9 mouse cellular contexts compared by ENCODE assay signal in genomic region chr2:77309313-77309712, GRCm38 (mm10). TPM values are rescaled to one million over a fixed set of nuclear protein-coding genes. Genes with fewer than 3 reads are reported as not detected.
DNase-seq lines count a peak whose midpoint lies in the region; ATAC-seq and TF ChIP-seq lines count a peak whose summit lies in the region.
"Had no signal": no experiment of that assay in that cellular context is flagged by ENCODE, and none has a peak within 500 bp of the region (broad histone marks: within the 10 kb centered on the region; RNA-seq: fewer than 3 reads in every experiment).

No protein-coding gene starts in this region.

- H3K9me3 ChIP-seq in forebrain, embryonic 12.5 days: no peaks in the 10 kb centered on the region
- H3K9me3 ChIP-seq in forebrain, embryonic 15.5 days: no peaks in the 10 kb centered on the region
- H3K9me3 ChIP-seq: stomach, embryonic 15.5 days had no signal

- H3K4me2 ChIP-seq in forebrain, embryonic 12.5 days: no peak overlapping the region
- H3K4me2 ChIP-seq in forebrain, embryonic 15.5 days (replicated peaks): no peak overlapping the region
- H3K4me2 ChIP-seq: stomach, embryonic 15.5 days had no signal

- H3K9ac ChIP-seq in forebrain, embryonic 12.5 days: no peak overlapping the region
- H3K9ac ChIP-seq in forebrain, embryonic 15.5 days (replicated peaks): no peak overlapping the region
- H3K9ac ChIP-seq: stomach, embryonic 15.5 days had no signal

- DNase-seq in B cell, adult 2 months: peak; percentile 5 to 11
- peak; percentile 62 to 68 for DNase-seq in gastrocnemius, postnatal 36 days
- DNase-seq in kidney, postnatal 4 days: peak; percentile 59 to 69
- no peak for DNase-seq in left cerebral cortex, adult 11 months (ENCODE audit: low spot score)

- H3K4me1 ChIP-seq in forebrain, embryonic 12.5 days: no peaks in the 10 kb centered on the region
- H3K4me1 ChIP-seq in forebrain, embryonic 15.5 days: no peaks in the 10 kb centered on the region
- H3K4me1 ChIP-seq in bone marrow, adult 2 months (ENCODE audit: control insufficient read depth, insufficient read depth, low read length): no peaks in the 10 kb centered on the region
- H3K4me1 ChIP-seq in olfactory bulb, adult 2 months (ENCODE audit: control insufficient read depth, insufficient read depth, low read length): peaks cover 3% of the 10 kb centered on the region; the same call in 1 of the 2 replicates
- H3K4me1 ChIP-seq: stomach, embryonic 15.5 days had no signal

- no peaks in the 10 kb centered on the region for H3K27me3 ChIP-seq in forebrain, embryonic 12.5 days
- H3K27me3 ChIP-seq in forebrain, embryonic 15.5 days: no peaks in the 10 kb centered on the region
- H3K27me3 ChIP-seq: stomach, embryonic 15.5 days had no signal

- no peak for TF ChIP-seq POLR2A in bone marrow, adult 2 months (IDR thresholded peaks at IDR 0.05; ENCODE audit: borderline replicate concordance, control insufficient read depth, low read depth, low read length)
- TF ChIP-seq POLR2A in olfactory bulb, adult 2 months (IDR thresholded peaks at IDR 0.05; ENCODE audit: insufficient read depth, low read depth, low read length): no peak

- H3K36me3 ChIP-seq in forebrain, embryonic 12.5 days (replicated peaks): no peaks in the 10 kb centered on the region
- H3K36me3 ChIP-seq in forebrain, embryonic 15.5 days: no peaks in the 10 kb centered on the region
- H3K36me3 ChIP-seq: stomach, embryonic 15.5 days had no signal

- intact Hi-C loops in gastrocnemius, postnatal 36 days (cut with DNase I): loop anchor here (5.0 to 10.0 kb wide), 2 partner anchors 33 to 55 kb away; no protein-coding TSS in a partner anchor

- peak; percentile 27; the same call in 1 of the 2 replicates for ATAC-seq in forebrain, embryonic 12.5 days (ENCODE audit: low FRiP score)
- no peak for ATAC-seq in forebrain, embryonic 15.5 days (replicated peaks)

- H3K4me3 ChIP-seq in forebrain, embryonic 12.5 days (replicated peaks): no peak overlapping the region
- no peak overlapping the region for H3K4me3 ChIP-seq in forebrain, embryonic 15.5 days
- H3K4me3 ChIP-seq in bone marrow, adult 2 months (replicated peaks; ENCODE audit: control insufficient read depth, low read depth, low read length): no peak overlapping the region
- H3K4me3 ChIP-seq in olfactory bulb, adult 2 months (ENCODE audit: insufficient read depth, low read depth, low read length): no peak overlapping the region
- H3K4me3 ChIP-seq: stomach, embryonic 15.5 days had no signal

- H3K27ac ChIP-seq in forebrain, embryonic 12.5 days: no peak overlapping the region
- H3K27ac ChIP-seq in forebrain, embryonic 15.5 days (replicated peaks): no peak overlapping the region
- no peak overlapping the region for H3K27ac ChIP-seq in bone marrow, adult 2 months (ENCODE audit: control insufficient read depth, insufficient read depth, low read depth, low read length, poor library complexity)
- no peak overlapping the region for H3K27ac ChIP-seq in olfactory bulb, adult 2 months (ENCODE audit: insufficient read depth, low read depth, low read length)
- H3K27ac ChIP-seq: stomach, embryonic 15.5 days had no signal

- TF ChIP-seq CTCF in bone marrow, adult 2 months (IDR thresholded peaks at IDR 0.05; ENCODE audit: control insufficient read depth, insufficient read depth, low read length): peak; percentile 43; the same call in 1 of the 2 replicates
- TF ChIP-seq CTCF in olfactory bulb, adult 2 months (IDR thresholded peaks at IDR 0.05; ENCODE audit: insufficient read depth, low read depth, low read length): 0 out of 2 replicates have a peak, but pooled peaks have one; percentile 31

- 47% methylated on average over 7 of the region's 7 CpGs for WGBS in forebrain, embryonic 12.5 days
- 51% methylated on average over 7 of the region's 7 CpGs for WGBS in forebrain, embryonic 15.5 days
- WGBS in bone marrow, adult 2 months: 59% methylated on average over 7 of the region's 7 CpGs
- WGBS in olfactory bulb, adult 2 months: 62% methylated on average over 7 of the region's 7 CpGs

RNA-seq across cellular contexts. Expression of gene Sestd1, which starts 28.9 kb away (rescaled TPM):
- polyA plus RNA-seq in forebrain, embryonic 12.5 days (2016; fragmentation: Nextera tagmentation; extraction: Ambion mirVana): 29.1 and 32.6 TPM in 2 replicates
- 40.5 and 41.7 TPM in 2 replicates for polyA plus RNA-seq in forebrain, embryonic 15.5 days (2015; fragmentation: Nextera tagmentation; extraction: Ambion mirVana)
- polyA plus RNA-seq in bone marrow, adult 2 months (2011; ENCODE audit: insufficient read depth, insufficient read length, low replicate concordance, missing spikeins): 0.47 and 2.7 TPM in 2 replicates
- 10 to 100 TPM in 1 of 2 experiments, 1 to 10 TPM in 1; 9.2 to 10.4 TPM for total RNA-seq in gastrocnemius, postnatal 36 days (2021)
- polyA plus RNA-seq in olfactory bulb, adult 2 months (2012; ENCODE audit: insufficient read depth, insufficient read length, low replicate concordance, missing spikeins): 76.6 TPM in 1 of 2 replicates, not detected in the other
